Mouse (Mus musculus) right cerebral cortex, adult 18-20 months (tissue): ENCODE measurements at regions not wholly inside any gene's neighbourhood (a gene's known extent, or its start where the extent isn't known, plus 50 kb on each side); places are given as distances from the start of the nearest gene placed in this dataset.

Source experiments
- DNase-seq: peaks from one replicate; pipeline ENCODE4 v3.0.0; 2022; ENCODE audit warnings: mixed read lengths

GRCm38 (mm10) chr10:122566601-122567000 lies 112.0 kb upstream of the Ppm1h start:
- no peak for DNase-seq

GRCm38 (mm10) chr10:122569546-122570202 lies 108.9 kb upstream of the Ppm1h start:
- peak; percentile 39 for DNase-seq

GRCm38 (mm10) chr10:122570909-122571551 lies 107.5 kb upstream of the Ppm1h start:
- DNase-seq = no peak

- DNase-seq = no peak
Observed at GRCm38 (mm10) chr10:122576171-122577063, 102.1 kb upstream of the Ppm1h start.

GRCm38 (mm10) chr10:122578209-122579001 lies 100.2 kb upstream of the Ppm1h start:
- no peak for DNase-seq

- DNase-seq = no peak
Observed at GRCm38 (mm10) chr10:122581096-122581495, 97.5 kb upstream of the Ppm1h start.

GRCm38 (mm10) chr10:122587541-122587940 lies 91.0 kb upstream of the Ppm1h start:
- no peak for DNase-seq

- DNase-seq = no peak
Observed at GRCm38 (mm10) chr10:122599511-122599910, 79.1 kb upstream of the Ppm1h start.

- no peak for DNase-seq
Observed at GRCm38 (mm10) chr10:122602394-122602793, 76.2 kb upstream of the Ppm1h start.

GRCm38 (mm10) chr10:122603960-122604359 lies 74.6 kb upstream of the Ppm1h start:
- DNase-seq = no peak

GRCm38 (mm10) chr10:122613281-122613680 lies 65.3 kb upstream of the Ppm1h start:
- DNase-seq = no peak

GRCm38 (mm10) chr10:122613891-122614290 lies 64.7 kb upstream of the Ppm1h start:
- DNase-seq = no peak

- no peak for DNase-seq
Observed at GRCm38 (mm10) chr10:122614720-122615119, 63.8 kb upstream of the Ppm1h start.

GRCm38 (mm10) chr10:122615658-122616057 lies 62.9 kb upstream of the Ppm1h start:
- DNase-seq = no peak

GRCm38 (mm10) chr10:122616385-122616784 lies 62.2 kb upstream of the Ppm1h start:
- DNase-seq = no peak

- DNase-seq = no peak
Observed at GRCm38 (mm10) chr10:122618854-122619253, 59.7 kb upstream of the Ppm1h start.

GRCm38 (mm10) chr10:122619406-122620116 lies 59.0 kb upstream of the Ppm1h start:
- no peak for DNase-seq
